Mouse (Mus musculus): ENCODE data around the gene 9130213A22Rik.

DNA sequence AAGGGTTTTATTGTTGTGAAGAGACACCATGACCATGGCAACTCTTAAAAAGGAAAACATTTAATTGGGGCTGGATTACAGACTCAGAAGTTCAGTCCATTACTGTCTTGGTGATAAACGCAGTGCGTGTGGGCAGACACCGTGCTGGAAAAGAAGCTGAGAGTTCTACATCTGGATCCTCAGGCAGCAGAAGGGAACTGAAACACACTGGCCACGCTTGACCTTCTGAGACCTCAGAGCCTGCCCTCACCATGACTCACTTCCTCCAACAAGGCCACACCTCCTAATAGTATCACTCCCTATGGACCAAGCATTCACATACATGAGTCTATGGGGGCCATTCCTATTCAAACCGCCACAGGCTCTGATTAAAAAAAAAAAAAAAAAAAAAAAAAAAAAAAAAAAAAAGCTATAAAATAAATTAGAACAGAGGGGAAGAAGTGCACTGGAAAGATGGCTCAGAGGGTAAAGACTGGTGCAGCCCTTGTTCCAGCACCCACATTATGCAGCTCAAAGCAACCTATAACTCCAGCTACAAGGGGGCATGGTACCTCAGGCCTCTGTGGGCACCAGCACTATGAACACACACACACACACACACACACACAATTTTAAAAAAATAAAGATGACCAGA, 43.5 kb downstream of the 9130213A22Rik start:
- TF ChIP-seq CTCF (IDR thresholded peaks at IDR 0.05; ENCODE audit: borderline replicate concordance, control insufficient read depth, extremely low read depth, insufficient read depth, low read length, poor library complexity) (no peak), POLR2A (IDR thresholded peaks at IDR 0.05; ENCODE audit: control insufficient read depth, extremely low read depth, insufficient read depth, low read length, poor library complexity) (no peak)
